ENCODE assay signal across 19 mouse cellular contexts in genomic region chr7:138963756-138964155, GRCm38 (mm10). TPM values are rescaled to one million over a fixed set of nuclear protein-coding genes. Genes with fewer than 3 reads are reported as not detected.
"Had no signal": no experiment of that assay in that cellular context is flagged by ENCODE, and none has a peak within 500 bp of the region (broad histone marks: within the 10 kb centered on the region; RNA-seq: fewer than 3 reads in every experiment).

No protein-coding gene starts in this region.

- H3K27ac ChIP-seq: lung, embryonic 15.5 days; macrophage; midbrain, embryonic 13.5 days; midbrain, embryonic 15.5 days; neural tube, embryonic 12.5 days; stomach, embryonic 15.5 days; stomach, postnatal 0 days had no signal

- H3K4me1 ChIP-seq: lung, embryonic 15.5 days; megakaryocyte, embryonic 14.5 days; midbrain, embryonic 13.5 days; neural tube, embryonic 12.5 days; stomach, embryonic 15.5 days had no signal

- H3K27me3 ChIP-seq: lung, embryonic 15.5 days; midbrain, embryonic 13.5 days; midbrain, embryonic 15.5 days; neural tube, embryonic 12.5 days; stomach, embryonic 15.5 days had no signal

- DNase-seq: lung, adult 2 months; lung, postnatal 14 days; lung, postnatal 36 days; right cerebral cortex, postnatal 14 days; thymus, adult 2 months; thymus, postnatal 25 days; thymus, postnatal 4 days had no signal

- H3K4me3 ChIP-seq: lung, embryonic 15.5 days; megakaryocyte, embryonic 14.5 days; midbrain, embryonic 13.5 days; midbrain, embryonic 15.5 days; neural tube, embryonic 12.5 days; stomach, embryonic 15.5 days had no signal

- H3K9ac ChIP-seq: lung, embryonic 15.5 days; midbrain, embryonic 13.5 days; midbrain, embryonic 15.5 days; neural tube, embryonic 12.5 days; stomach, embryonic 15.5 days had no signal

- H3K36me3 ChIP-seq: lung, embryonic 15.5 days; midbrain, embryonic 13.5 days; midbrain, embryonic 15.5 days; neural tube, embryonic 12.5 days; stomach, embryonic 15.5 days had no signal

RNA-seq across cellular contexts. Expression of gene Jakmip3, which starts 23.2 kb away (rescaled TPM):
- total RNA-seq: megakaryocyte progenitor cell, adult 5-6 weeks; monocyte, adult 5-6 weeks; neutrophil, adult 5-6 weeks had no signal
- polyA plus RNA-seq: lung, adult 2 months; lung, postnatal 0 days; macrophage had no signal
